Mouse (Mus musculus): ENCODE results near the gene Polr3e.

The Polr3e gene

GRCm38 (mm10) chr7:120917592-120918461 is at the start of gene Polr3e:
TSS of gene Polr3e (plus strand) at chr7:120917744.
- peak; percentile 99 for DNase-seq (ENCODE audit: low spot score in 2 of 2)

DNA sequence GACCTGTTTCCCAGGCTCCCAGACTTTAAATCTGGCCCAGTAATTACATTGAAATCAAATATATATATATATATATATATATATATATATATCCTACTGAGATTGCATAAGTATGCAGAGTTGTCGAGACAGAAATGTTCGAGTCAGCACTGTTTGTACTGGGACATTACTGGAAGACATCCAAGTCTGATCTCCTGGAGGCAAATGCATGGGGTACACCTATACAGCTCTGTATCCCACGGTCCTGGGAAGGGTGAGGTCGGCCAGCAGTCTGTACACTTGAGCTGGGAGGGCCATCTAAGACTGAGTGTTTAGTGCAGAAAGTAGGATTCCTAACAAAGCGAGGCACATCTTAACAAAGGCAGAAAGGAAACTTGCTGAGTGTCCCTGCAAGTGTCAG is 47.7 kb upstream of the Polr3e start:
- DNase-seq (ENCODE audit: low spot score in 2 of 2): no peak

DNA sequence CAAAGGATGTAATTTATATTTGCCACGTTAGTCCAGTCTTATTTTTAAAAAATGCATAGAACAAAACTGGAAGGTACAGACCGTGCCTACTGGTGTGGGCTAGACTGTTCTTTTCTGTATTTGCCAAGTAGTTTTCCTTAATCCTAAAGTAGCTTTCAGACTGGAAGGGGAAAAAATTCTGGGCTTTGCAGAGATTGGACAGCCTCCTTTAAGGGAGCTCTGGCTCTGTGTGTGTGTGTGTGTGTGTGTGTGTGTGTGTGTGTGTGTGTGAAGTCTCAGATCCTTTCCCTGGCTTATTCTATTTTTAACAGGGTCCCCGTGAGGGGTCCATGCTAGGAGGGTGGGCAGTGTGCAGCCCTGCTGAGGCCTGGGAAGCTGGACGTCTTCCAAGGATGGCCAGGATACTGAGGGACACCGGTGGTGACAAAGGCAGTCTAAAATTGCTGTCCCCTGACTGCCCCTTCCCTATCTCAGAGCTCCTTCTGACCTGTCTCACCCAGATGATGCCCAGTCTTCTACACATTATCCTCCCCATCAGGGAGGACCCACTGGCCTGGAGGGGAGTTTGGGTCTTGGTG is 47.0 kb upstream of the Polr3e start:
- DNase-seq (ENCODE audit: low spot score in 2 of 2): no peak

DNA sequence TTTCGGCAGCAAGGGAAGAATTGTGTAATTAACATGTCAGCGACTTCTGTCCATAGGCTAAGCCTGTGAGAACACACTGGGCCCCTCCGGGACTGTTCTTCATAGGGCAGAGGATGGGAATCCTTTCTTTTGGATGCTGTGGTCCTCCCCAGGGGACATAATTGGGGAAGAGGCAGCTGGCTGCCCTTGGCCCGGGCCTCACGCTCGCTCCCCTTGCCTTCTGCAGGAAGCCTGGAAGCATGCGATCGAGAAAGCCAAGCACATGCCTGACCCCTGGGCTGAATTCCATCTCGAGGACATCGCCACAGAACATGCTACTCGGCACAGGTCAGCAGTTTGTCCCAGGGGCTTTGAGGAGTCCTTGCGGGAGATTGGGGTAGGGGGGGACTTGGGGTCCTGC is 44.5 kb upstream of the Polr3e start:
- DNase-seq (ENCODE audit: low spot score in 2 of 2): no peak

DNA sequence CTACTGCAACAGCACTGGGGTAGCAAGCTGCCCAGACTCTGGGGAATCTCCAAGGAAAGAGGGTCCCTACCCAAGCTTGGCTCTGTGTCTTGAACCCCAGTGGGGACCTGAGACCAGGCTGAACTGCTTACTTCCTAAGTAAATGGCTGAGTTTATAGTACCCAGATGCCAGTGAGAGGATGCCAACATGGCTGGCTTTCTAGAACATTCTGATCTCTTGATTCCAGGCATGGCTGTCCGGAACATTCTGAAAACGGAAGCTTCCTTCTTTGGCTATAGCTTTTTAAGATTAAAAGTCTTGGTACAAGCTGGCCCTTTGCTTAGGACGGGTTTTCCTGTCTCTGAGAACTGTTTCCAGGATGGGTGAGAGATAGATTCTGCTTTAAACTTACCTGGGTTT is 43.5 kb upstream of the Polr3e start:
- no peak for DNase-seq (ENCODE audit: low spot score in 2 of 2)

DNA sequence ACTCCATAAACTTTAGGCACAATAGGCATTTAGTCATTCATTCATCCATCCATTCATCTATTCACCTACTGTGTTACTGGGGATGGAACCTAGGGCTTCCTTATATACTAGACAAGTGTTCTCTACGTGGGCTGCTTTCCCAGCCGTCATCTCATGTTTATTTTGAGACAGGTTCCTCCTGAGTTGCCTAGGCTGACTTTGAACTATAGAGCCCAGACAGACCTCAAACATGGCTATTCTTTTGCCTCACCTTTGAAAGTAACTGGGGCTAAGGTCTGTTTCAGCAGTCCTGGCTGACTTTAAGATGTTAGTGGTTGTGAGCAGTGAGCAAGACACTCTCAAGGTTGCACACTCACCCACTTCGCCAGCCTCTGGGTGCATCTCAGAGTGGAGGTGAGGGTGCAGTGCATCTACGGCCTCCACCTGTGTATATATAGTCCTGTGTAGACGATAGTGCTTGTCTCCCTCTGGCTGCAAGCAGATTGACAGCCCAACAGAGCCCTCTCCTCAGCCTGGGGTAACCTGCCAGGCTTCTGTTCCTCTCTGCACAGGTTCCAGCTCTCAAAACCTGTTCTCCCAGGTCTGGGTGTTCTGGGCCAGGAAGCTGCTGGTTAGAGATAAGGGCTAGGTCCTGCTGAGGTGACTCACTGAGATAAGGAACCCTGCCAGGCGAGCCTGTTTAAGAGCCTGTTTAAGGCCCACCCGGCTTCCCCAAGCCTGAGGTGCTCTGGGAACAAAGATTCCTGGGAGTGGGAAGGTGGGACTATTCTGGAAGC is 42.6 kb upstream of the Polr3e start:
- DNase-seq (ENCODE audit: low spot score in 2 of 2): peak; percentile 47 to 80

GRCm38 (mm10) chr7:120875540-120876388 is 41.8 kb upstream of the Polr3e start:
- peak in 1 of 2 experiments; percentile 31 for DNase-seq (ENCODE audit: low spot score in 2 of 2)

DNA sequence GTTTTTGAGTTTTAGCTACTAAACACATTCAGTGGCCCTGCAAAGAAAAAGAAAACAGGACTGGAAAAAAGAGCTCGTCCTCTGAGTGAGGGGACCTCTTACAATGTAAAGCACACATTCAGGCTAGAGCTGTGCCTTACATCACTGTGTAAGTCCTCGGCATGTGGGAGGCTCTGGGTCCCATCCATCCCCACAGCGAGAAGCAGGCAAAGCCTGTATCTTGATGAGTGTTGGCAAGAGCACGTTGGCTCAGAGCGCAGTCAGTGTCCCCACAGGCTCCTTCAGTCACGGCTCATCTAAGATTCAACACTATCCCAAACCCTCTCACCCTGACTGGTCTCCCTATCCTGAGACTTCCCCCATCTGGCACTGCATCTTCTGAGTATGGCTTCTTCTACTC is 39.3 kb upstream of the Polr3e start:
- DNase-seq (ENCODE audit: low spot score in 2 of 2): no peak

DNA sequence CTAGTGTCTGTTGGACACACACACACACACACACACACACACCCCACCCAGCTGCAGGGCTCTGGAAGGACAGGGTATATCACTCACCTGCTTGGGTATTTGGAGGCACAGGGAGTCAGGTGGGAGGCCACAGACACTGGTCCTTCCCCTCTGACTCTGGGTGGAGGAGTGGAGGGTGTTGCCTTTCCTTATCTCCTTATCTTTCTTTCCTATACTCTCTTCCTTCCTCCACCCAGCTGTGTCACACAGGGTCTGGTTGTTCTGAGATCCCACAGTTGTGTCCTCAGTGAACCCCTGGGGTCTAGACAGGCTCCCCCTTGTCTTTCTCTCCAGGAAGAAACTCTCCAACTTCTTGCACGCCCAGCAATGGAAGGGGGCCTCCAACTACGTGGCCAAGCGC is 37.6 kb upstream of the Polr3e start:
- DNase-seq (ENCODE audit: low spot score in 2 of 2): no peak

GRCm38 (mm10) chr7:120880770-120881169 is 36.8 kb upstream of the Polr3e start:
- no peak for DNase-seq (ENCODE audit: low spot score in 2 of 2)

DNA sequence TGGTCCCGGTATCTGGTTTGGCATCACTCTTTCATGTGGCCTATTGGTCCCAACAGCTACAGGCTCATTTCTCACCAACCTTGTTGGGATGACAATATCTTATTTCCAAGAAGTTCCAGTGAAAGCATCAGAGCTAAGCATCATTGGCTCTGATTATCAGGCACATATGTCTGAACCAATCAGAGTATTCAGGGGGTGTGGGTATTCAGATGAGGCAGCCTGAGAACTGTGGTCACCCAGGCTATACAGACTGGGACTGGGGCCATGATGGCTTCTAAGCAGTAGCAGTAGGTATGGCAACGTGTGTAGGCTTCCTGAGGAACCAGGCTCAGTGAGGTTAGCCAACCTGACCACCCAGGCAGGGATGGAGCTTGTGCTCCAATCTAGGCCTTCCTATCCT is 36.1 kb upstream of the Polr3e start:
- no peak for DNase-seq (ENCODE audit: low spot score in 2 of 2)

DNA sequence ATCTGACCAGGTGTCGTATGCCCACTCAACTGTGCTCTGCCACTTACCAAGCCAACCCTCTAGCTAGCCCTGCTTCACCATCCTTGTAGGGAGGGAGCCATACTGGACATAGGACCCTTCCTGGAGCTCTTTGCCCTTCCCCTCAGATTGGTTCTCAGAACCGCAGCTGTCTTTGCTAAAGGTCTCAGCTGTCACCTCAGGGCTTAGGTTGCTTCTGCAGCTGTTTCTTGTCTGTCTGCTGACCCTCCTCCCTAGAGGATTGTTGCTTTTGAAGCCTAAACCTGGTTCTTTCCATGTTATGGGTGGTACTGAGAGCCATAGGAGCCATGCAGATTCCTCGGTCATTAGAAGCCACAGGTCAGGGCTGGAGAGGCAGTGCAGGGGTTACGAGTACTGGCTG is 34.9 kb upstream of the Polr3e start:
- DNase-seq (ENCODE audit: low spot score in 2 of 2): no peak

DNA sequence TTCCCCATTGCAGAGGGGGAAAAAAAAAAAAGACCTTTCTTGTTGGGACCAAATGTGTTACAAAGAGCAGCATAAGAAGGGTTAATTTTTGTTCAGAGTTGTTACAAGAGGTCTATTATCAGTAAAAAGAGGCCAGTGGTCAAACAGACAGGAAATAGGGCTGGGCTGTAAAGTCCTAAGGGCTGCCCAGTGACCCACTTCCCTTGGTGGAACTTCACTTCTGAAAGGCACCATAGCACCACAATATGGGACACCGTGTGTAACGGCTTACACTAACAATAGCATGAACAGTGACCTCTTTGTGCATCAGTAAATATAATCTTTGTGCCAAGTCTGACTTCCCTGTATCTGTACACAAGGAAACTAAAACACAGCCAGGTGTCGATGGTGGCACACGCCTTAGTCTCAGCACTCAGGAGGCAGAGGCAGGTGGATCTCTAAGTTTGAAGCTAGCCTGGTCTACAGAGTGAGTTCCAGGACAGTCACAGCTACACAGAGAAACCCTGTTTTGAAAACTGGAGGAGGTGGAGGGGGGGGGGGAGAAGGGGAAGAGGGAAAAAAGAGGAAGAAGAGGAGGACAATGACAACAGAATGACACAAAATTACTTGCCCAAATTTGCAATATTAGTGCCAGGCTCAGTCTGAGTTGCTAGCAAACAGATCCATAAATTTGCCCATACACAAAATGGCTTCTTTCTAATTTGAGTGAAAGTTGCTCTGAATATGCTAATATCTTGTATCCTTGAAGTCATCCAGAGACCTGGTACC is 33.8 kb upstream of the Polr3e start:
- no peak for DNase-seq (ENCODE audit: low spot score in 2 of 2)

- DNase-seq (ENCODE audit: low spot score in 2 of 2): no peak
Observed at GRCm38 (mm10) chr7:120884746-120885145, 32.8 kb upstream of the Polr3e start.

- no peak for DNase-seq (ENCODE audit: low spot score in 2 of 2)
Observed at GRCm38 (mm10) chr7:120893123-120893522, 24.4 kb upstream of the Polr3e start.

DNA sequence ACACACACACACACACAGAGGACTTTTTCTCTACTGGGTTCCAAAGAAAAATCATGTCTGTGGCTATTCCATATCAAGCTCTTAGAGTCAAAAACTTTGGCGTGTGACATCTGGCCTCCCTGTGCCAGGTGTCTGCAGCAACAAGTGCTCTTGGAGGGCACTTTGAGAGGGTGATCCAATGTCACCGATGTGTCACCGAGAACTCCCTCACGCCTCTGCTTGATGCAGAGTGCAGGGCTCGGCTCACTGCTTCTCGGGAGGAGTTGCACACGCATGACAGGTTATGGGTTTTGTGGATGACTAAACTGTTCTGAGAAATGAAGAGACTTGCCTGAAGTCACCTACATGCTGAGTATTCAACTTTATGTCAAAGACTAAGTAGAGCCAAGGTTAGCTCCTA is 20.5 kb upstream of the Polr3e start:
- DNase-seq (ENCODE audit: low spot score in 2 of 2): no peak

GRCm38 (mm10) chr7:120897711-120898335 is 19.7 kb upstream of the Polr3e start:
- no peak for DNase-seq (ENCODE audit: low spot score in 2 of 2)

DNA sequence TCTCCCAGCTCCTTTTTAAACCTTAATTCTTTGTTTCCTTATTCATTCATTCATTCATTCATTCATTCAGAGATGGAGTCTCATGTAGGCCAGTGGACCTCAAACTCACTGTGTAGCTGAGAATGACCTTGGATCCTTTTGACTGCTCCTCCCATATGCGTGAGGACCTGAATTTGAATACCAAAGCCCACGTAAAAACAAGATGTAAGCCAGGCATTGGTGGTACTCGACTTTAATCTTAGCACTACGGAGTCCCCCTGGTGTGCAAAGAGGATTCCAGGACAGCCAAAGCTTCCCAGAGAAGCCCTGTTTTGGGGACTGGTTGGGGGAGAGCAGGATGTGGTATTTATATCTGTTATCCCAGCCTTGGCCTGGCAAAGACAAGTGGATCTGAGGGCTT is 17.4 kb upstream of the Polr3e start:
- DNase-seq (ENCODE audit: low spot score in 2 of 2): no peak

DNA sequence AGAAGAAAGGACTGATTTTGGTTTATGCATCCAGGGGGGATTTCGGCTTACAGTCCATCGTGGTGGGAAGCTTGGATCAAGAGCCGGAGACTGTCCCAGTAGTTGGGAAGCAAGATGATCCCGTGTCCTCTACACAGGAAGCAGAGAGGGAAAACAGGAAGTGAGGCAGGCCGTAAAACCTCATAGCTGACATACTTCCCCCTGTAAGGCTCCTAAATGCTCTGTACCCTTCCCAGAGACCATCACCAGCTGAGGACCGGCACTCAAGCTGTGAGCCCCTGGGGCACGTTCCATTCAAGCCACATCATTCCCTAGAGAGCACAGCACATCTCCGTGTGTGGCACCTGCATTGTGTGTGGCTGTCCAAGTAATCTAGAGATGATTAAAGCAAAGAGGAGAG is 15.8 kb upstream of the Polr3e start:
- no peak for DNase-seq (ENCODE audit: low spot score in 2 of 2)

- no peak for DNase-seq (ENCODE audit: low spot score in 2 of 2)
Observed at GRCm38 (mm10) chr7:120902931-120903330, 14.6 kb upstream of the Polr3e start.

Measured in urinary bladder, adult 18-20 months (tissue).